Mouse (Mus musculus): Measurements from ENCODE around the gene Isca2. TPM values are rescaled to one million over a fixed set of nuclear protein-coding genes. Genes with fewer than 3 reads are reported as not detected.

Gene Isca2
- total RNA-seq (2021): 10 to 100 TPM; 39.9 to 52.4 TPM
- long read RNA-seq, experiment 1, transcript Isca2-201 (4 exons, 883 nt): major isoform, 57 of 90 reads
- long read RNA-seq, experiment 1, transcript Isca2-208 (4 exons, 727 nt): minor isoform, 11 of 90 reads
- long read RNA-seq, experiment 1, transcript Isca2-203 (3 exons, 485 nt): minor isoform, 14 of 90 reads
- long read RNA-seq, experiment 1, partial matches to known transcripts: 1 of 90 reads
- long read RNA-seq, experiment 1, other reads (novel, unspliced or antisense): 2 of 90 reads
- long read RNA-seq, experiment 2, transcript Isca2-201 (4 exons, 883 nt): major isoform, 47 of 71 reads
- long read RNA-seq, experiment 2, transcript Isca2-208 (4 exons, 727 nt): minor isoform, 8 of 71 reads
- long read RNA-seq, experiment 2, transcript Isca2-203 (3 exons, 485 nt): minor isoform, 6 of 71 reads
- long read RNA-seq, experiment 2, partial matches to known transcripts: 1 of 71 reads
- long read RNA-seq, experiment 2, other reads (novel, unspliced or antisense): 2 of 71 reads

DNA sequence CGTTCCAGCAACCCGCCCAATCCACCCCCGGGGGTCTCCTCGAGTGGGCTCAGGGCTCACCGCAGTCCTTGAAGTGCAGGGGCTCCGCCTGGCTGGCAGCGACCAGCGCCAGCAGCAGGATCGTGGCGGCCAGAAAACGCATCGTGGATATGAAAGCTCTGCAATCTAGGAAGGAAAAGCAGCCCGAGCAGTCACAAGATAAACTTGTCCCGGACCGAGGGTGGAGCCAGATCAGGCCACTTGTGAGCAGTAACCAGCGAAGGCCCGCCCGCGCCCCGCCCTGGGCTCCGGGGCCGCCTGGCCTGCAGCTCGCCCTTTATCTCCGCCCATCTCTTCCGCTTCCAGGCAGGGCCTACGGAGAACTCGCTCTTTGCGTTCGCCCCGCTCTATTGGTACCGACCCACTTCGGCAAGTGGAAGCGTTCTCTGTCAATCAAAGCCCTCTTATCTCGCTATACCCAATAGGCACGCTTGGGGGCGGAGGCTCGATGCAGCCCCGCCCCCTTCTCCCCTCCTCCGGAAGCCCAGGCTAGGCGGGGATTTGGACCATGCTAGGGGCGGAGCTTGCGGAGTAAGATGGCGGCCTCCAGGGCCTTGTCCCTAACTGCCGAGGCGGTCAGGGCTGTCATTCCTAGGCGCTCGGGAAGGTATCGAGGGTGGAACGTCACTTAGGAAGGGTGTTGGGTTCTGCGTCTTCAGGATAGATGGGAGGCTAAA, at the start of gene Isca2, which contains the start of gene Npc2:
Gene Isca2 (plus strand): TSS at position 526 of the 716 bp plus-strand sequence.
Gene Npc2 (minus strand): TSS at position 427 of the 716 bp plus-strand sequence.
- peak; percentile 100 for DNase-seq

DNA sequence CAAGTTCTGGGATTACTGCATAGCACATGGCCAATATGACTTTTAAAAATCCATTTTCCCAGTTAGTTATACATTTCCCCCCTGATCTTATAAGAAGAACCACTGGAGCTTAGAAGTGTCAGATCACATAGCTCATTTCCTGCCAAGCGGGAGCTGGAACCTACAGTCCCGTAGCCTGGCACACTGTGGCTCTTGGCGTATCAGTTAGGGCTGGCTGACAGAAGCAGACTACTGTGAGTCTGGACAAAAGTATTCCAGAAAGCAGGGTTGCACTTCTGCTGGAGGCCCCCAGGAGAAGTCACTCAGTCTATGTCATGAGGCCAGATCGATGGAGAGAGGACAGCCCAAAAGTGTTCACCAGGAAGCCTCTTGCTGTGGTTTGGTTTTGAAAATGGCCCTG, 46.7 kb upstream of the Isca2 start:
- no peak for DNase-seq

DNA sequence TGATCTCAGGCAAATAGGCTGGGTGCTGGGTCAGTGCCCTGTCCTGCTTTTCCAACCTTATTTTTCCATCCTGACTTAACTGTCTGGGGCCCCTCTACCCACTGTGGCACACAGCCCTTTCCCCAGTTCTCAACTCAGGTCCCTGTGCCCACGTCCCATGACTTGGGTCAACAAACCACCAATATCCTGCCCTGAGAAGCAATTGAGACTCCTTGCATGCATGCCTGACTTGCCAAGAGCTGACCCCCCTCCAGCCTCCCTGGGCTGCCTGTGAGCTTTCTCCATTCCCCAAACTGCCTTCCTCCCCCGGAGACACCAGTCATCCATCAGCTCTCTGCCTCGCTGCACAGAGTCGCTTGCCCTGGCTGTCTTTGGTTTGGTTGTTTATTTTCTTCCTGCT, 46.1 kb upstream of the Isca2 start:
- no peak for DNase-seq

DNA sequence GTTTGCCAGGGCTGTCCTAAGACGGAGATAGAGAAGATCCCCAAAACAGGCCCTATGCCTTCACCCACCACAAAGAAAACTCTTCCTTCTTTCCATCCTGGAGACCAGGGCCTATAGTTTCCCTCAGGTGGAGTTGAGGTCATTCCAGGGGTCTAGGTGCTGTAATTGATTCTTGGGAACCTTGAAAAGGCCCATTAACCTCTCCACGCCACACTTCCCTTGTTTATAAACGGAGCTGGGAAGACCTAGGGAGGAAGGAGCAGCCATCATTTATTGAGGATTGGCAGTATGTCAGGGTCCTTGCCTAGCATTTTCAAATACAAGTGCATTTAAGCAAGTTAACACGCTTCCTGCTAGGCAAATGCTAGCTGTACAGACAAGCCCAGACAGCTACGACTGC, 45.6 kb upstream of the Isca2 start:
- no peak for DNase-seq

DNA sequence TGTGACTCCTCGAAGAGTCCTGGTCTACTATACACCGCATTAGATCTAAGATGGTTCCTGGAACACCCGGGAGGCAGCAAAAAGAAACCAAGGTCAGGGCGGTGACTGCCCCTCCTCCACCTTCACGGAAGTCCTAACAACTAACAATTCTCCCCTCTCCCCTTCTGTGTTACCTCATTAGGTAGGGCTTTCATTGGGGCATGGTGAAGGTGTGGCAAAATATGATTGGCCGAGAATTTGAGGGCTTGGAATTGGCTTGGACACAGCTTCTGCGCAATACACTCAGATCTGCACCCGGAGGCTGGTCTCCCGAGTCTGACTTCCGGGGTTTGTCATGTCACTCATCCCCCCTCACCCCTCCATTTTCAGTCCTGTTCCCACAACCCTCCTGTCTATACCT, 44.6 kb upstream of the Isca2 start:
- no peak for DNase-seq

DNA sequence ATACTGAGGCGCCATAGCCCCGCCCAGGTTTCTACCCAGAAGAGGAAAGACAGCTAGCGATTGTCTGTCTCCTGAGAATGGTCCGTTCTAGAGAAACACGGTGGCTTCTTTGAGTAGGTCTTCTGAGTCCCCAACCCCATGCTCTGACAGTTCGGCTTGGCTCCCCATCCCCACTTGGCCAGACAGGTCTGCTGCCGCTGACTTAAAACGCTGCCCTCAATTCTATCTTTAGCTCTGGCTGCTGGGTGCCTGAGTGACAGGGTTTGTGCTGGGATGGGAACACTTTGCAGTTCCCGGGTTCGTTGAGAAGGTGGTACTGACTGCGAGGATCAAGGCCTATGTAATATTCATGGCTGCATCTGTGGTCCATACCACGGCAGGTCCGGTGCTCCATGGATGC, 39.7 kb upstream of the Isca2 start:
- DNase-seq: no peak

DNA sequence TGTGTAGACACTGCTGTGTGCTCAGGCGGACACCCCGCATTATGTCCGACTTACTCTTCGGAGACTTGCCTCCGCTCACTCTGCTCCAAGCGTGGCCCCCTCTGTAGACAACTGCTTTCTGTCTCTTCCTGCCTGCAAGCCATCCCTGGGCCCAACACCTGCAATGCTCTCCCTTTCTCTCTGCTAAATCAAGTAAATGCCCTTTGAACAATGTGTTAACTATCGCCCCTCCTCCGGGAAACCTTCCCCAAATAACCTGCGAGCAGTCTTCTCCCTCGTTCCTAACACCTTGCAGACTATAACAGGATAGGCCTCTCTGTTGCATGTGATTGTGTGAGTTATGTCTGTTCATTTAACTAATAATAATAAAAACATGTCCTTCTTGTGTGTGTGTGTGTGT, 29.6 kb upstream of the Isca2 start:
- DNase-seq: no peak

DNA sequence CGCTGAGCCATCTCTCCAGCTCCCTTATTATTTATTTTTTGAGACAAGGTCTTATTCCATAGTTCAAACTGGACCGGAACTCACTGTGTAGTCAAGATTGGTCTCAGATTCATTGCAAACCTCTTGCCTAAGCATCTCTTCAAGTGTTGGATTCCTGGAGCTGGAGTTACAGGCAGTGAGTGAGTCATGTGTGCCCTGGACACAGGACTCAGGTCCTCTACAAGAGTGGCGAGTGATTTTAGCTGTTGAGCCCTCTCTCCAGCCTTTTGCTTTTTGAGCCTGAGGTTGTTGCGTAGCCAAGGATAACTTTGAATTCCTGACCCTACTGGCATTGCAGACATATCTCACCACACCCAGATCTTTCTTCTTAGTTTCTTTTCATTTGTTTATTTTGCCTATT, 27.4 kb upstream of the Isca2 start:
- no peak for DNase-seq

DNA sequence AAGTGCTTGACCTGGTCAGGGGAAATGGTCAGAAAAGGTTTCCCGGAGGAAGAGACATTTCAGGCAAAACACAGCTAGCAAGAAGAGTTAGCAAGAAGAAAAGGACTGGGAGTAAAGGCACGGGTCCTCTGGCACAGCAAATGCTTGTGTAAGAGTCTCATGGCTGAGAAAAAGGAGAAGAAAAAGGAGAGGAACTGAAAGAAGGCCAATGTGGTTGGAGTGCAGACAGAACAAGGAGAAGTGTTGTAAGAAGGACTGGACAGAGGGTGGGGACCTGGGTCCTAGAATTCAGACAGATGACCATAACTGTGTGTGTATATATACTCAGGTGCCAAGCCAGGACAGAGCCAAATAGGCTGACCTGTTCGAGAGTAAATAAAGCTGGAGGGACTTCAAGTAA, 24.9 kb upstream of the Isca2 start:
- DNase-seq: no peak

DNA sequence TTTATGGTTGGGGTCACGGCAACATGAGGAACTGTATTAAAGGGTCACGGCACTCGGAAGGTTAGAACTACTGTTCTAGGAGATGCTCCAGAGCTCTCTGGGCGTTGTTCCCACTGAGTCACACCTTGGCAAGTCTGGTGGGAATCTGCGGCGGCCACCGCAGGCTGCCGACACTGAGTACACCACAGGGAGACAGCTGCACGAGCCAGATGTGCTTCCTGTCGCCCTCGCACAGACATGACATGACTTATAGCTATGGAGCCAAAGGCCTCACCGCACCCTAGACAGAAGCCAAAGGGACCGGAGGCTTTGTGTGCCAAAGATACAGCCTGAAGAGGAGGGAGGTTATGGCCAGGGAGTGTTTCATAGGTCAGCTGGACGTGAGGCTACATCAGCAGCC, 22.4 kb upstream of the Isca2 start:
- peak; percentile 61 for DNase-seq

DNA sequence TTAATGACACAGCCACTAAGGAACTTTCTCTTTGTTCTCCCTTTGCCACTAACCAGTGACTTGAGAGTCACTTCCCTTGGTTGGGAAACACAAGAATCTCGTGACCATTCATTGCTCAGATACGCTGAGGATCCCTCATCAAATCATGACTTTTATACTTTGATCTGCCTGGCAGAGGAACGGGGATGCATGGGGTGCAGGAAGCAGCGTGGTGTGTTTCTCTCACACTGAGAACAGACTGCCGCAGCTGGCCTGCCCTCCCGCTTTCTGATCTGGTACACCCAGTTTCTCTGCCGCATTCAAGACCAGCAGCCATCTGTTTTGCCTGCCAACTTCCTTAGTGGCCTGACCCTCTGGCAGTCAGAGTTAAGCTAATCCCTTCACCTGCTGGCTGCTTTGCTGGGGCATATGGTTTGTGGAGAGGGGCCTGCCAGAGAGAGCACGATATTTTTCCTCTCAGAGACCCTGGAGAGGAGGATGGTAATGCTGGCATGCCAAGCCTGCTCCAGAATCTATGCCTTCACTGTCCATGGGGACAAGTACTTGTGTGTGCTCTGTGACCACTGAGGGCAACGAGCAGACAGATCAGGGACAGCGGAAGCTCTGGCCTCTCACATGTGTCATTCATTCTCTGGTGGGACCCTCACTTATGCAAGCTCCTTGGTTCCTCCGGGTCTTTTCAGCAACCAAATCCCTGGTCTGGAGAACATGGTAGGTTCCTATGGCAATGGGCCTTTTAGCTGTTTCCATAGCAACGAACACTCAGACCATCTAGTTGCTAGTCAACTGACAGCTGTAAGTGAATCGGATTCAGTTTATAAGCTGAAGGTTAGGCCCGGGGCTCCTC, 20.7 kb upstream of the Isca2 start:
- DNase-seq: no peak

DNA sequence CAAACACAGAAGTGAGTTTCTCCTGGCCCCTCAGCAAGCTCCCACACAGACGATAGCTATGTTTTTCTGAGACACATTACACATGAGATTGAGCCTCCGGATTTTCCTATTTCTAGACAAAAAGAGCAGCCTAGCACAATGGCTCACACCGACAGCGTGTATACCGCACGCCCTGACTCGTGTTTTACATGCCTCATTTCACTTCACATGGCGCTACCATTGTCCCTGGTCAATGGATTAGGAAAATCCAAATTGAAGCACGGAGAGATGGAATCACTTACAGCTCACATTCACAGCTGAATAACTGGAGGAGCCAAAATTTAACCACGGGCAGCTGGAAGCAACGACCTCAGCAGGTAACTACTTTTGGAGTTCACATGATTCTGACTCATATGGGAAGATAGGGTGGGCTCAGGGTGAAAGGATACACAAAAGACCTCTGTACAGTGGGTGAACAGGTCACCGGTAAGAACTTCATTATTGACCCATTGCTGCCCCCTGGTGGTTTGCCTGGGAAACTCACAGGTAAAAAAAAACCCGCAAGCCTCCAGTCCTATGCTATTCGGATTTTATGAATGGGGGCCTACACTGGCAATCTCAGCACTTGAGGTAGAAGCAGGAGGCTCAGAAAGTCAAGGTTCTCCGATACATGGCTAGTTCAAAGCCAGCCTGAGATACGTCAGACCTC, 17.9 kb upstream of the Isca2 start:
- DNase-seq: no peak

DNA sequence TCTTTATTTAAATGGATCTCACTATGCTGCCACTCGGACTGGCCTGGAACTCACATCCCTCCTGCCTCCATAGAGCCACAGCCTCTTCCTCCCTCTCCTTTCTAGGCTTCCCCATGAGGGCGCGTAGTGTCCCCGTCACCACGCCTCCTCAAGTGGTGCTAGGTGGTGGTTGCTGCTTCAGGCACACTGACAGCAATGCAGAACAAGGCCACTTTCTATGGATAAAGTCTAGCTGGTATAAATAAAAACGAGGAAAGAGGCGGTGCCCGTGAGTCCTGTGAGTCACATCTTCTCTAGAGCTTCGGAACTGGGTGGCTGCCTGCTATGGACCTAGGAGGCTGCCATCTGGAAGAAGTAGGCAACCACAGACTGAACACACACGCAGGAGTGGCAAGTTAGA, 17.0 kb upstream of the Isca2 start:
- no peak for DNase-seq

DNA sequence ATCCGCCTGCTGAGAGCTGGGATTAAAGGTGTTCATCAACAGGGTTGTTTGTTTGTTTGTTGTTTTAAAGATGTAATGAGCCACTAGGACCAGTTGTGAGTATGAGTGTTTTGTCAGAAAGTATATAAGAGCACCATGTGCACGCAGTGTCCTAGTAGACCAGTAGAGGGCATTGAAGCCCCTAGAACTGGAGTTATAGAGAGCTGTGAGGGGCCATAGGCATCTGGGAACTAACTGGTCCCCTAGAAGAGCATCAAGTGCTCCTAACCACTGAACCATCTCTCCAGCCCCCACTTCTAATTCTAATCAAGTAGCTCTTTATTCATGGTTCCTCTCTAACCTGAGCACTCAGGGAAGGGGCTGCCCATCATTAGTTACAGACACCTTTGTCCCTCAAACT, 14.0 kb upstream of the Isca2 start:
- no peak for DNase-seq

DNA sequence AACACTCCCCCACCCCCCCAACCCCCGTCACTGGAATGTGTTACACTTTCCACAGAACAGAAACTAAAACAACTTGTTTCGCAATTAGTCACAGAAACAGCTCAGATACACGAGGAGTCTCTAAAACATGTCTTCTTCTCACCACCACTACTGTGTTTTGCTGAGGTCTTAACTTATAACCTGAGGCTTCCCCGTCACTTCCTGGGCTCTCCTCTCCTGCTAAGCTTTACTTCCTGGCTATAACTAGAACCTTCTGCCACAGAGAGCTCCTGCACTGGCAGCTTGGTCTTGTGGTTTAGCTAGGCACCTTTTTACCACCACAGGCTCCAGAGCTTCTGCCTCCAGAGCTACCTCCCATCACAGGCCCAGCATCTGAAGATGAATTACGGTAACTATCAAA, 10.5 kb upstream of the Isca2 start:
- DNase-seq: no peak

DNA sequence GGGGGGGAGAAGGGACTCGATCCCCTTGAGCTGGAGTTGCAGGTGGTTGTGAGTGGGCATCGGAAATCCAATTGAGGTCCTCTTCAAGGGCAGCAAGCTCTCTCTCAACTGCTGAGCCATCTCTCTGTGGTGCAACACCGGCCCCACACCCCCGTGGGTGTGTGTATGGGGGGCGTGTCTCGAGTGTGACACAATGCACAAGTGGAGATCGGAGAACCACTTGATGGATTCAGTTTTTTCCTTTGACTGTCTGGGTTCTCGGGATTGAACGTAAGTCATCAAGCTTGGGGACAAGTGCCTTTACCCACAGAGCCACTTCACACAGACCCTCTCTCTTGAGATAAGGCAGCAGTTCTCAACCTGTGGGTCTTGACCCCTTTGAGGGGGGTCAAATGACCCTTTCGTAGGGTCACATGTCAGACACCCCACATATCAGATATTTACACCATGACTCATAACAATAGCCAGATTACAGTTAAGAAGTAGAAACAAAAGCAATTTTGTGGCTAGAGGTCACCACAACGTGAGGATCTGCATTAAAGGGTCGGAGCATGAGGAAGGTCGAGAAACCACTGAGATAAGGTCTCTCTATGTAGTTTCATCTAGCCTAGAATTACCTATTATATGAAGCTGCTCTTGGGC, 9.4 kb upstream of the Isca2 start:
- no peak for DNase-seq

DNA sequence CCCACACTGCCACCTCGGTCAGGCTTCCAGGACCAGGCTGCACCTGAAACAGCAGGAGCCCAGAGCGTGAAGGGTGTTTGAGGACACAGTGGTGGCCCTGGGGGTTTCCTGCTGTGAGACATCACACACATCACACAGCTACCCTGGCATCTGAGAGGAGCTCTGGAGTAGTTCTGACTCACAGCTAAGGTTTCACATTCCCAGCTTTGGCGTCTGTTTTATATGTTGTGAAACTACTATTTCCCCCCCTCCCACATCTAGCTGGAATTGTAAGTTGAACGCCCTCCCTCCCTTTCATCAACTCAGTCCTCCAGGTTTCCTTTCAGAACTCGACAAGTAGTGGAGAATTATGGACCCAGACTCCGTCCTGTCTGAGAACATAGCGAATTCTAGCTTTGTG, 8.3 kb upstream of the Isca2 start:
- no peak for DNase-seq

DNA sequence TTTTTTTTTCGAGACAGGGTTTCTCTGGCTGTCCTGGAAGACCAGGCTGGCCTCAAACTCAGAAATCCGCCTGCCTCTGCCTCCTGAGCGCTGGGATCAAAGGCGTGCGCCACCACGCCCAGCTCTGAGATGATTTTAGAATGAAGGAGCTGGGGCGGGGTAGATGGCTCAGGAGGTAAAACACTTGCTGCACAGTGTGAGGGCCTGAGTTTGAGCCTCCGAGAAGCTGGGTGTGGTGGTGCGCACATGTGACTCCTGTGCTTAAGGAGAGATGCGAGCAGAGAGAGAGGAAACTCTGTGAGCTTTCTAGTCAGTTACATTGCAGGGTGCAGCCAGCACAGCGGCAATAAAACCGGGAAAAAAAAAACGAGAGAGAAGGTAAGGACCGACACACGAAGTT, 7.5 kb upstream of the Isca2 start:
- DNase-seq: no peak

DNA sequence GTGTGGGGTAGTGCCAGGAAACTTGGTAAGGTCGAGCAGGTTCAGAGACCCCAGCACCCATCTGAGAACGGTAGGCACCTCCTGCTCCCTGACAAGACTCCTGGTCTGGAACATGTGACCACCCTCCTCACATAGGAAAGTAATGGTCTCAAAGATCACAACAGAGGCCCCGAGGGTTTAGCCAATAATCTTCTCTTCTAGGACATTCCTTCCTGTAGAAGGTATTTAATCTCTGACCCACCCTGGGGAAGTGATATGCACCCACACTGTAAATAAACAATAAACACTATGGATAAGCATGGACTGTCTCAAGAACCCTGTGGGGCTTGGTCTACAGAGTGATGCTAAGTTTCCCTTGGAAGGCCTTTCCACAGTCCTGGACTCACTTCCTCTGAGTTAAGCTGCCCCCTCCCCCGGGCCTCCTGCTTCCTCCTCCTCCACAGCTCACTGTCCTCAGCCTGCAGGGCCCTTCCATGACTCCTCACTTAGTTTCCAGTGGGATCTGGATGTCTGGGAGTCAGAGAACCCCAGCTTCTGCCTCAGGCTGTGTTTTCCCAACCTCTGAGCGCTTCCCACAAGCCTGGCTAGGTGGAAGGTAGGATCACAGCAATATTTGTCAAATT, 6.8 kb upstream of the Isca2 start:
- DNase-seq: no peak

DNA sequence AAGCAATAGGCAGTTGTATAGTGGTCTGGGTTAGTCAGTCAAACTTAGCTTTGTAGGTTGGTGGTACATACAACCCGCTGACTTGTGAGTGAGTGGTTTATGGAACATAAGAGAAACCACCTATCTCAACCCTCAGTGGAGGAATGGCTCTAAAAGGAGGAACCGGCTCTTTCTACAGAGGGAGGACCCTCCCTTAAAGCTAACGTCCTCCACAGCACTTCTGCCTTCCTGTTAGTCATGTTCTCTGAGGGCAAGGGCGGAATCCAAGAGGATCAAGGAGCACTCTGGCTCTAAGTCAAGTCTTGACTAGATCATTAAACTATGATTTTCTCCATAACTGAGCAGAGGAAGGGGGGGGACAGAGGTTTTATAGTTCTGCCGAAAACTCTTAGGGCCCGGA, 5.5 kb upstream of the Isca2 start:
- no peak for DNase-seq

DNA sequence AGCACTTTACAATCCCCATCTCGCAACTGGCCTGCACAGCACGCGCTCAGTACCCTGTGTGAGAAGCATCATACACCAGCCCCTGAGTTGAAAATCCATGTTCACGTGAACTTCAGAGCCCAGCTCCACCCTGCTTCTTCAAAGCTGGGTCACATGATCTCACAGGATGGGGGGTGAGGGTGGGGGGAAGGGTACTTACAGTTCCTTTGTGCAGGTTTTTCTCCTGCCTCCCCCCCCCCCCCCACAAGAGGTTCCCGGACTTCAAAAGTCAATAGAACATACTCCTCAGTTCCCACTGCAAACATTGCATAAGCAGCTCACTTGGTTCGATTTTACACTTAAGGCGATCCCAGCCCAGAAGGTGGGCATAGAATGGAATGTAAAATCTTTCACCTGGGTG, 3.4 kb upstream of the Isca2 start:
- no peak for DNase-seq

Data from gastrocnemius, postnatal 25 days (tissue).